Mouse (Mus musculus): ENCODE data around the gene Slc2a12.
A peak's percentile ranks its signal among the peaks of the same experiment; 100 is the strongest.

Gene Slc2a12

GRCm38 (mm10) chr10:22644853-22645491, at the start of gene Slc2a12:
Gene Slc2a12 (plus strand): TSS chr10:22645011.
- peak; percentile 58 to 72 for DNase-seq

GRCm38 (mm10) chr10:22598908-22599480, 45.8 kb upstream of the Slc2a12 start:
- no peak for DNase-seq

- DNase-seq = no peak
Observed at GRCm38 (mm10) chr10:22601046-22601445, 43.8 kb upstream of the Slc2a12 start.

GRCm38 (mm10) chr10:22604801-22605200, 40.0 kb upstream of the Slc2a12 start:
- no peak for DNase-seq

GRCm38 (mm10) chr10:22608273-22608672, 36.5 kb upstream of the Slc2a12 start:
- DNase-seq = no peak

GRCm38 (mm10) chr10:22608799-22609357, 35.9 kb upstream of the Slc2a12 start:
- DNase-seq = peak; percentile 17 to 40

- peak in 1 of 2 experiments; percentile 37 for DNase-seq
Observed at GRCm38 (mm10) chr10:22613301-22613700, 31.5 kb upstream of the Slc2a12 start.

- DNase-seq = no peak
Observed at GRCm38 (mm10) chr10:22614554-22614953, 30.3 kb upstream of the Slc2a12 start.

GRCm38 (mm10) chr10:22615309-22615708, 29.5 kb upstream of the Slc2a12 start:
- DNase-seq = no peak

- DNase-seq = peak in 1 of 2 experiments; percentile 21
Observed at GRCm38 (mm10) chr10:22618842-22619241, 26.0 kb upstream of the Slc2a12 start.

GRCm38 (mm10) chr10:22628832-22629231, 16.0 kb upstream of the Slc2a12 start:
- no peak for DNase-seq

- DNase-seq = no peak
Observed at GRCm38 (mm10) chr10:22631103-22631502, 13.7 kb upstream of the Slc2a12 start.

- no peak for DNase-seq
Observed at GRCm38 (mm10) chr10:22631528-22631927, 13.3 kb upstream of the Slc2a12 start.

GRCm38 (mm10) chr10:22631956-22632355, 12.9 kb upstream of the Slc2a12 start:
- no peak for DNase-seq

- no peak for DNase-seq
Observed at GRCm38 (mm10) chr10:22633406-22634306, 11.2 kb upstream of the Slc2a12 start.

- no peak for DNase-seq
Observed at GRCm38 (mm10) chr10:22637241-22637640, 7.6 kb upstream of the Slc2a12 start.

GRCm38 (mm10) chr10:22644171-22644570, 640 bp upstream of the Slc2a12 start:
- DNase-seq = no peak

GRCm38 (mm10) chr10:22648702-22649101, 3.9 kb downstream of the Slc2a12 start:
- no peak for DNase-seq

GRCm38 (mm10) chr10:22653820-22654219, 9.0 kb downstream of the Slc2a12 start:
- no peak for DNase-seq

GRCm38 (mm10) chr10:22658534-22659385, 13.9 kb downstream of the Slc2a12 start:
- DNase-seq = peak; percentile 9 to 31

- DNase-seq = no peak
Observed at GRCm38 (mm10) chr10:22659386-22659725, 14.5 kb downstream of the Slc2a12 start.

GRCm38 (mm10) chr10:22660286-22661000, 15.6 kb downstream of the Slc2a12 start:
- DNase-seq = no peak

All from lung, adult 18-20 months (tissue).